ENCODE assay signal across 8 mouse cellular contexts in the genomic region with DNA sequence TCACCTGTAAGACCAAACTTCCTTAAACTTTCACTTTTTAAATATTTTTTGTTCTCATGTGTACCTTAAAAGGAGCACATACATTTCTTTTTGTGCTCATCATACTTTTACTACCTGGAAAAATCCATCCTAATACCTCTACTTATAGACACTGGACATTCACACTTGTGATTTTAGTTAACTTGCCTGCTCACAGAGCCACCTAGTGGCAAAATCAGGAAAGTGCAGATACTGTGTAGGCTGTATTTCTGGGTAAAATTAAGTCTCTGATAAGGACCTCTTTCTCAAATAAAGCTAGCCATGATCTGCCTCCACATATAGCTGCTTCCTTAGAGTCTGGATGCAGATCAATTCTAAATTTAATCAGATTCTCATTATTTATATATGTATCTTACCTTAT.
DNase-seq lines count a peak whose midpoint lies in the region; ATAC-seq lines count a peak whose summit lies in the region.

No protein-coding gene starts in this region.

- no peaks in the 10 kb centered on the region for H3K4me1 ChIP-seq in hindbrain, embryonic 14.5 days (replicated peaks; ENCODE audit: control insufficient read depth, insufficient read depth, low read length)
- H3K4me1 ChIP-seq in hindbrain, embryonic 13.5 days (replicated peaks) = no peaks in the 10 kb centered on the region

- H3K9ac ChIP-seq in hindbrain, embryonic 14.5 days = no peak overlapping the region
- no peak overlapping the region for H3K9ac ChIP-seq in hindbrain, embryonic 13.5 days

- H3K9me3 ChIP-seq in hindbrain, embryonic 14.5 days (ENCODE audit: control insufficient read depth, low read length) = no peaks in the 10 kb centered on the region
- no peaks in the 10 kb centered on the region for H3K9me3 ChIP-seq in hindbrain, embryonic 13.5 days

- ATAC-seq in hindbrain, embryonic 14.5 days (ENCODE audit: low FRiP score) = no peak
- ATAC-seq in hindbrain, embryonic 13.5 days (ENCODE audit: low FRiP score) = no peak

- H3K4me3 ChIP-seq in hindbrain, embryonic 14.5 days (replicated peaks; ENCODE audit: low read length) = no peak overlapping the region
- no peak overlapping the region for H3K4me3 ChIP-seq in hindbrain, embryonic 13.5 days

- no peak overlapping the region for H3K4me2 ChIP-seq in hindbrain, embryonic 14.5 days (replicated peaks)
- no peak overlapping the region for H3K4me2 ChIP-seq in hindbrain, embryonic 13.5 days

- H3K27me3 ChIP-seq in hindbrain, embryonic 14.5 days (ENCODE audit: control insufficient read depth, insufficient read depth, low read length) = no peaks in the 10 kb centered on the region
- no peaks in the 10 kb centered on the region for H3K27me3 ChIP-seq in hindbrain, embryonic 13.5 days

- H3K27ac ChIP-seq in hindbrain, embryonic 14.5 days = no peak overlapping the region
- no peak overlapping the region for H3K27ac ChIP-seq in hindbrain, embryonic 13.5 days

- H3K36me3 ChIP-seq in hindbrain, embryonic 14.5 days (replicated peaks; ENCODE audit: control insufficient read depth, insufficient read depth) = no peaks in the 10 kb centered on the region
- H3K36me3 ChIP-seq in hindbrain, embryonic 13.5 days = no peaks in the 10 kb centered on the region

- DNase-seq in hindbrain, embryonic 14.5 days (ENCODE audit: low spot score) = peak; percentile 73
- peak; percentile 12 for DNase-seq in thymus, postnatal 4 days
- no peak for DNase-seq in thymus, adult 18-20 months
- DNase-seq in embryo, embryonic 10.5 days (ENCODE audit: low spot score) = peak; percentile 51
- peak; percentile 45 for DNase-seq in mesoderm, embryonic 11.5 days (ENCODE audit: low read depth, low spot score)
- no peak for DNase-seq in heart, adult 9 months (ENCODE audit: low spot score in 2 of 2)
- no peak for DNase-seq in heart, adult 8-10 months (ENCODE audit: low spot score)

Comparison
In these comparisons a context has a peak if more than half of its experiments do, and no peak if none do; other contexts are left out.
1. DNase-seq: peak in hindbrain, embryonic 14.5 days (single experiment), thymus, postnatal 4 days (single experiment), embryo, embryonic 10.5 days (single experiment) and mesoderm, embryonic 11.5 days (single experiment); none in thymus, adult 18-20 months (0 of 2), heart, adult 9 months (0 of 2) and heart, adult 8-10 months (single experiment).